ENCODE assay signal across 23 mouse cellular contexts in the genomic region with DNA sequence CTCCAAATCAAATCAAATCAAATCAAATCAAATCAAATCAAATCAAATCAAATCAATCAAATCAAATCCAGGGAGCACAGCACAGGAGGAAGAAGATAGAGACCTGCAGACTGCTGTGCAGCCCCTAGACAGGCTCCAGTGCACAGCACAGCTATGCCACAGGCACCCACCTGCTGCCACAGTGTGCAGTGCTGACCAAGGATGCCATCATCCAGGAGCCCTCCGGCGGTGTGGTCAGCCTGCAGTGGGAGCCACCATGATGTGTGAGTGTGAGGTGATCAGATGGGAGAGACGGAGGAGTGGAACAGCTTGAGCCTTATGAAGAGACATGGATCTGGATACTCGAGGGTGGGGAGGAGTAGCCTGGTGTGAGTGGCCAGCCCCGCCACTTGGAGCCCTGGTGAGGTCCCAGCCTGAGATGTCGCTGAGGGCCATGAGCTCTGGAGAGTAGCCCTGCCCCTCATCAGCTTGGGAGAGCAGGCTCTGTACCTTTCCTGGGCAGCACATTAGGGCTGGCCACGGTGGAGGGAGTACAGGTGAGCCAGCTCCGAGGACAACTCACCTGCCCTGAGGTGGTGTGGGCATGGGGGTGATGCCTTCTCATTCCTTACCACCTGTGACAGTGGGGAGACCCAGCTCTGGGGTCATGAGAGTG.
DNase-seq lines count a peak whose midpoint lies in the region; ATAC-seq and TF ChIP-seq lines count a peak whose summit lies in the region.
"Had no signal": no experiment of that assay in that cellular context is flagged by ENCODE, and none has a peak within 500 bp of the region (broad histone marks: within the 10 kb centered on the region; RNA-seq: fewer than 3 reads in every experiment).

No protein-coding gene starts in this region.

- no peak overlapping the region for H3K4me3 ChIP-seq in heart, embryonic 10.5 days
- H3K4me3 ChIP-seq in megakaryocyte, embryonic 14.5 days (replicated peaks), result peak overlapping the region; percentile 36
- H3K4me3 ChIP-seq in forebrain, embryonic 16.5 days (replicated peaks; ENCODE audit: low read length), result no peak overlapping the region
- no peak overlapping the region for H3K4me3 ChIP-seq in midbrain, embryonic 16.5 days (ENCODE audit: low read depth, low read length)
- no peak overlapping the region for H3K4me3 ChIP-seq in thymus, adult 2 months (ENCODE audit: control insufficient read depth, insufficient read depth, low read length)
- H3K4me3 ChIP-seq: heart, embryonic 12.5 days; liver, embryonic 12.5 days; myocyte had no signal

- no peaks in the 10 kb centered on the region for H3K9me3 ChIP-seq in heart, embryonic 10.5 days
- peaks cover 23% of the 10 kb centered on the region for H3K9me3 ChIP-seq in megakaryocyte, embryonic 14.5 days
- H3K9me3 ChIP-seq in forebrain, embryonic 16.5 days (ENCODE audit: control insufficient read depth, low read length), result no peaks in the 10 kb centered on the region
- H3K9me3 ChIP-seq in midbrain, embryonic 16.5 days (replicated peaks; ENCODE audit: control insufficient read depth, low read length, poor library complexity, severe bottlenecking), result no peaks in the 10 kb centered on the region
- H3K9me3 ChIP-seq: heart, embryonic 12.5 days; liver, embryonic 12.5 days had no signal

- no peak overlapping the region for H3K4me2 ChIP-seq in forebrain, embryonic 16.5 days (ENCODE audit: low read length)
- no peak overlapping the region for H3K4me2 ChIP-seq in midbrain, embryonic 16.5 days (ENCODE audit: low read length)
- H3K4me2 ChIP-seq: heart, embryonic 12.5 days; liver, embryonic 12.5 days had no signal

- peak; percentile 69 for DNase-seq in heart, embryonic 10.5 days (ENCODE audit: low spot score)
- DNase-seq in heart, adult 8-10 months (ENCODE audit: low spot score), result no peak
- DNase-seq in right cerebral cortex, postnatal 4 days, result no peak
- no peak for DNase-seq in thymus, adult 2 months
- DNase-seq: adrenal gland, postnatal 10 days; B cell, adult 2 months; cerebellum, adult 11 months; cerebellum, postnatal 14 days; embryo, embryonic 11 days; gastrocnemius, postnatal 25 days; kidney, adult 11 months; layer of hippocampus, postnatal 36 days; left cerebral cortex, postnatal 4 days; right cerebral cortex, adult 18-20 months; spleen, adult 18-20 months; thymus, postnatal 25 days had no signal

- H3K9ac ChIP-seq in forebrain, embryonic 16.5 days (replicated peaks; ENCODE audit: low read depth, low read length), result no peak overlapping the region
- no peak overlapping the region for H3K9ac ChIP-seq in midbrain, embryonic 16.5 days (ENCODE audit: low read depth, low read length)
- H3K9ac ChIP-seq: heart, embryonic 12.5 days; liver, embryonic 12.5 days had no signal

- ATAC-seq in megakaryocyte, adult 5-6 weeks (ENCODE audit: poor library complexity, severe bottlenecking), result no peak
- peak; percentile 26; the same call in 1 of the 2 replicates for ATAC-seq in forebrain, embryonic 16.5 days
- peak; percentile 37; the same call in 1 of the 2 replicates for ATAC-seq in midbrain, embryonic 16.5 days
- ATAC-seq: liver, embryonic 12.5 days had no signal

- 0 out of 2 replicates have a peak, but pooled peaks cover 16% of the 10 kb centered on the region for H3K27me3 ChIP-seq in heart, embryonic 10.5 days (ENCODE audit: insufficient read depth, poor library complexity, severe bottlenecking)
- no peaks in the 10 kb centered on the region for H3K27me3 ChIP-seq in megakaryocyte, embryonic 14.5 days (replicated peaks)
- H3K27me3 ChIP-seq in forebrain, embryonic 16.5 days (replicated peaks; ENCODE audit: control insufficient read depth, insufficient read depth, low read length), result no peaks in the 10 kb centered on the region
- no peaks in the 10 kb centered on the region for H3K27me3 ChIP-seq in midbrain, embryonic 16.5 days (ENCODE audit: control insufficient read depth, insufficient read depth, low read depth, low read length)
- H3K27me3 ChIP-seq in thymus, adult 2 months (ENCODE audit: control insufficient read depth, insufficient read depth, low read length), result no peaks in the 10 kb centered on the region
- H3K27me3 ChIP-seq: liver, embryonic 12.5 days had no signal

- H3K36me3 ChIP-seq in heart, embryonic 10.5 days, result no peaks in the 10 kb centered on the region
- no peaks in the 10 kb centered on the region for H3K36me3 ChIP-seq in megakaryocyte, embryonic 14.5 days (replicated peaks; ENCODE audit: low read length)
- H3K36me3 ChIP-seq in forebrain, embryonic 16.5 days (ENCODE audit: control insufficient read depth, insufficient read depth), result no peaks in the 10 kb centered on the region
- H3K36me3 ChIP-seq in midbrain, embryonic 16.5 days (ENCODE audit: control insufficient read depth, insufficient read depth, low read length), result no peaks in the 10 kb centered on the region
- no peaks in the 10 kb centered on the region for H3K36me3 ChIP-seq in thymus, adult 2 months (ENCODE audit: control insufficient read depth, insufficient read depth, low read length)
- H3K36me3 ChIP-seq: heart, embryonic 12.5 days; liver, embryonic 12.5 days had no signal

- no peak for TF ChIP-seq CTCF in thymus, adult 2 months (IDR thresholded peaks at IDR 0.05; ENCODE audit: borderline replicate concordance, control insufficient read depth, extremely low read depth, insufficient read depth, low read length, poor library complexity)

- TF ChIP-seq POLR2A in thymus, adult 2 months (IDR thresholded peaks at IDR 0.05; ENCODE audit: control insufficient read depth, extremely low read depth, insufficient read depth, low read length, poor library complexity), result no peak

- peaks cover 17% of the 10 kb centered on the region for H3K4me1 ChIP-seq in heart, embryonic 10.5 days
- no peaks in the 10 kb centered on the region; the same call in 1 of the 2 replicates for H3K4me1 ChIP-seq in megakaryocyte, embryonic 14.5 days
- H3K4me1 ChIP-seq in forebrain, embryonic 16.5 days (replicated peaks; ENCODE audit: control insufficient read depth, insufficient read depth, low read length), result peaks cover 16% of the 10 kb centered on the region
- H3K4me1 ChIP-seq in midbrain, embryonic 16.5 days (ENCODE audit: control insufficient read depth, insufficient read depth, low read length), result peaks cover 9% of the 10 kb centered on the region; the same call in 1 of the 2 replicates
- H3K4me1 ChIP-seq in thymus, adult 2 months (replicated peaks; ENCODE audit: control insufficient read depth, insufficient read depth, low read length), result no peaks in the 10 kb centered on the region
- H3K4me1 ChIP-seq: heart, embryonic 12.5 days; liver, embryonic 12.5 days had no signal

- WGBS in heart, embryonic 10.5 days, result 77% methylated on average over 8 of the region's 8 CpGs
- WGBS in forebrain, embryonic 16.5 days, result 94% methylated on average over 8 of the region's 8 CpGs
- 93% methylated on average over 8 of the region's 8 CpGs for WGBS in midbrain, embryonic 16.5 days
- 91% methylated on average over 8 of the region's 8 CpGs for WGBS in thymus, adult 2 months

- peak overlapping the region; percentile 36; the same call in 1 of the 2 replicates for H3K27ac ChIP-seq in heart, embryonic 10.5 days
- no peak overlapping the region; the same call in 1 of the 2 replicates for H3K27ac ChIP-seq in forebrain, embryonic 16.5 days (ENCODE audit: low read length)
- H3K27ac ChIP-seq in midbrain, embryonic 16.5 days (ENCODE audit: low read length), result no peak overlapping the region
- no peak overlapping the region for H3K27ac ChIP-seq in thymus, adult 2 months (ENCODE audit: control insufficient read depth, insufficient read depth, low read length)
- H3K27ac ChIP-seq: liver, embryonic 12.5 days had no signal
